Mouse (Mus musculus): ENCODE data around the gene Gm7970. TPM values are rescaled to one million over a fixed set of nuclear protein-coding genes. Genes with fewer than 3 reads are reported as not detected.

The Gm7970 gene
- not detected for polyA plus RNA-seq (2014; fragmentation: Illumina TruSeq; extraction: RNeasy Lipid Tissue Mini Kit (QIAGEN cat#74804); ENCODE audit: insufficient read depth, low read depth, low replicate concordance)

DNA sequence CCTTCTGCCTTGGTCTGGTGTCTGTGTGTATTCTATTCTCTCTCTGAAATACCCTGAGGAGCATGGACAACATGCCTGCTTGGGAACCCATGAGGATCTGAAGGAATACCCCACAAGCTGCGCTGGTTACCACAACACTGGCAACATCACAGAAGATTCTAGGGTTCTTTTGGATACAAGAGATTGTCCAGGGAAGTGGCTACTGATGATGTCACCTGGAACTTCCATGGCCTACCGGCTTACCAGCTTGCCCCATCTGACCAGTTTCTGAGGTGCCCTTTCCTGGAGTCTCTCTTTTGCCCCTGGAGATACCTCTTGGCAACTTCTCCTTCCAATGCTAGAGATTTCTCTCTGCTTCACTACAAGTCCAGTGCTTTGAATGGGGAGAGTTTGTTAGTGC is at the start of gene Gm7970:
Gene Gm7970, minus strand, starts transcription at position 101 of the 400 bp plus-strand sequence.

DNA sequence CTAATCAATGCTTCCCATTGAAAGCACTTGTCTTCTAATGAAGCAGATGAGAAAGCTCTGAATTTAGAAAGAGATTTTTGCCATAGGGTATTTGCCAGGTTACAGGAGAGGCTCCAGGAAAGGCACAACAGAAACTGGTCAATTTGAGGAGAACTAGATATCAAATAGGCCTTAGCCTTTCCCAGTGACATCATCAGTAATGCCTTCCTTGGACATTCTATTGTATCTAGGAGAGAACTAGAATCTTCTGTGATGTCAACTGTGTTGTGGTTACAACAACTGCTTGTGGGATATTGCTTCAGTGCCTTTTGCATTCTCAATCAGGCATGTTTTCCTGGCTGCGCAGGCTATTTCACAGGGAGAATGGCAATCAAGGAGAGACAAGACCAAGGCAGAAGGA is 17.5 kb upstream of the Gm7970 start, which contains the start of gene 1700049E17Rik2:
Gene 1700049E17Rik2, plus strand, starts transcription at position 301 of the 400 bp plus-strand sequence.

Other genes starting within 250 kb of the Gm7970 start
- gene Gm5798, start 207.0 kb downstream of the Gm7970 start, polyA plus RNA-seq (2014; fragmentation: Illumina TruSeq; extraction: RNeasy Lipid Tissue Mini Kit (QIAGEN cat#74804); ENCODE audit: insufficient read depth, low read depth, low replicate concordance): not detected
- not detected for gene Gm7945, start 169.2 kb downstream of the Gm7970 start, polyA plus RNA-seq (2014; fragmentation: Illumina TruSeq; extraction: RNeasy Lipid Tissue Mini Kit (QIAGEN cat#74804); ENCODE audit: insufficient read depth, low read depth, low replicate concordance)
- gene Gm6482, start 147.3 kb downstream of the Gm7970 start, polyA plus RNA-seq (2014; fragmentation: Illumina TruSeq; extraction: RNeasy Lipid Tissue Mini Kit (QIAGEN cat#74804); ENCODE audit: insufficient read depth, low read depth, low replicate concordance): not detected
- gene Gm7954, start 102.1 kb downstream of the Gm7970 start, polyA plus RNA-seq (2014; fragmentation: Illumina TruSeq; extraction: RNeasy Lipid Tissue Mini Kit (QIAGEN cat#74804); ENCODE audit: insufficient read depth, low read depth, low replicate concordance): not detected
- not detected for gene Gm3486, start 66.1 kb downstream of the Gm7970 start, polyA plus RNA-seq (2014; fragmentation: Illumina TruSeq; extraction: RNeasy Lipid Tissue Mini Kit (QIAGEN cat#74804); ENCODE audit: insufficient read depth, low read depth, low replicate concordance)
- not detected for gene 1700049E17Rik2, start 17.6 kb upstream of the Gm7970 start, polyA plus RNA-seq (2014; fragmentation: Illumina TruSeq; extraction: RNeasy Lipid Tissue Mini Kit (QIAGEN cat#74804); ENCODE audit: insufficient read depth, low read depth, low replicate concordance)
- gene Gm3072, start 69.0 kb upstream of the Gm7970 start, polyA plus RNA-seq (2014; fragmentation: Illumina TruSeq; extraction: RNeasy Lipid Tissue Mini Kit (QIAGEN cat#74804); ENCODE audit: insufficient read depth, low read depth, low replicate concordance): not detected
- gene Gm3676, start 90.9 kb upstream of the Gm7970 start, polyA plus RNA-seq (2014; fragmentation: Illumina TruSeq; extraction: RNeasy Lipid Tissue Mini Kit (QIAGEN cat#74804); ENCODE audit: insufficient read depth, low read depth, low replicate concordance): not detected
- not detected for gene Gm8068, start 146.3 kb upstream of the Gm7970 start, polyA plus RNA-seq (2014; fragmentation: Illumina TruSeq; extraction: RNeasy Lipid Tissue Mini Kit (QIAGEN cat#74804); ENCODE audit: insufficient read depth, low read depth, low replicate concordance)
- gene Gm7929, start 195.0 kb upstream of the Gm7970 start, polyA plus RNA-seq (2014; fragmentation: Illumina TruSeq; extraction: RNeasy Lipid Tissue Mini Kit (QIAGEN cat#74804); ENCODE audit: insufficient read depth, low read depth, low replicate concordance): not detected
- gene Gm47189, start 216.9 kb upstream of the Gm7970 start, polyA plus RNA-seq (2014; fragmentation: Illumina TruSeq; extraction: RNeasy Lipid Tissue Mini Kit (QIAGEN cat#74804); ENCODE audit: insufficient read depth, low read depth, low replicate concordance): not detected